Mouse (Mus musculus): ENCODE results near the gene Slc22a2.
"Not testable (repeated sequence)": the region's sequence is repeated elsewhere in the genome, so short reads cannot be mapped to it uniquely, and the experiment has no call there.

Slc22a2 gene

DNA sequence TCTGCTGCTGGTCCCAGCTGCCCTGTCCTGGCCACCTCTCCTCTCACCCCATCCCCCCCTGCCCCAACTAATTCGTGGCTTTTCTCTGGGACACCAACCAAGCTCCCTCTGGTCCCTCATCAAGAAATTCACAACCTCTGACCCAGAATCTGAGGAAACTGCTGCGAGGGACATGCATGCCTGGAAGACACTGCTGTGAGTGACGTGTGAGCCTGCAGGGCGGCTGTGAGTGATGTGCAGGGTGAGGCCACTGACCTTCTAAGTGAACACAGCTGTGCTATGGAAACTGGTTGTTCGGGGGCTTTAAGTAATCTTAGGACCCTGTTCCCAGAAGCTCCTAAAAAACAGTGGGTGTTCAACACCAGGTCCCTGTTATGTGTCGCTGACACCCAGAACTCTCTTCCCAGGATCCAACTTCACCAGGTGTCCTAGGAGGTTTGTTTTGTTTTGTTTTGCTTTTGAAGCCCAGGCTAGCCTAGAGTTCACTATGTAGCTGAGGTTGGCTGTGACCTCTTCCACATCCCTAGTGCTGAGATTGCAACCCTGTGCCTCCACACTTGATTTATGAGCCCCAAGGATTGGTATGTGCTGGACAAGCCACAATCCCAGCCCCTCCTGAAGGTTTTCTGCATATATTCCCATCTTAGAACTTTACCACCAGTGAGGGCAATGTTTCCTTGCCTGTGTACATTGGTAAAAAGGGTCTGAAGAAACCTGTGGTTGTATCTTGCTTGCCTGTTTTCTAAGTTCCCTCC, 47.2 kb downstream of the Slc22a2 start:
- DNase-seq (ENCODE audit: low spot score): no peak

DNA sequence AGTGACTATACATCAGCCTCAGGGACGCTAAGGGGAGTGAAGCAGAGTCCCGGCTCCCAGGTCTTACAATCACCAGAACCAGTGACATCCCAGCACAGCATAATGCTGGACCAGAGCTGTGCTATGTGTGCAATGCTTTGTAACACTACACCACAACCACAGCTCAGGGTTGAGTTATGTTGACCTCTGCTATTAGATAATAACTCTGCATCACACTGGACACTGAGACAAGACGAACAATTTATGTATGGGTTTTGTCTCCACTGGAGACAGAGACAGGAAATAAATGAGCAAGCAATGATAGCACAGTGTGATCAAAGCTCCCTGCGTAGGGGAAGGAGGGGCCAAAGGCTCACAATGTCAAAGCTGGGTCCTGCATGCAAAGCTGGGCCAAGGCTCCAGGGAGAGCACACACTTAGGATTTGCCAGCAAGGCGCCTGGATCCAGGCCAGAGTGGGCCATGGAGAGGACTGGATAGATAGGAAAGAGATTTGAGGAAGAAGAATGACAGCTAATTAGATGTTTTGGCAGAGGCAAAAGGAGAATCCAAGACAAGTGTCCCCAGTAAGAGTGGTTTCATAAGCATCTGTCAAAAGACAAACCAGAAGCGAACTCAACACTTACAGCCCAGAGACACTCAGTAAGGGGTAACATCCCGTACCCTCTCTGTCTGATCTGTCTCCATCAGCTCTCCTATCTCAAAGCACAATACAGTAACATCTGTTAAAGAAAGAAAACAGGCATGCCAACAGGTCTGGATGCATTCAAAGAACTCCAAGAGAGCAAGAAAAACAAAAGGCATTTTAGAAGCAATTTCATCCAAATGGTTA, 48.1 kb downstream of the Slc22a2 start:
- no peak for DNase-seq (ENCODE audit: low spot score)

DNA sequence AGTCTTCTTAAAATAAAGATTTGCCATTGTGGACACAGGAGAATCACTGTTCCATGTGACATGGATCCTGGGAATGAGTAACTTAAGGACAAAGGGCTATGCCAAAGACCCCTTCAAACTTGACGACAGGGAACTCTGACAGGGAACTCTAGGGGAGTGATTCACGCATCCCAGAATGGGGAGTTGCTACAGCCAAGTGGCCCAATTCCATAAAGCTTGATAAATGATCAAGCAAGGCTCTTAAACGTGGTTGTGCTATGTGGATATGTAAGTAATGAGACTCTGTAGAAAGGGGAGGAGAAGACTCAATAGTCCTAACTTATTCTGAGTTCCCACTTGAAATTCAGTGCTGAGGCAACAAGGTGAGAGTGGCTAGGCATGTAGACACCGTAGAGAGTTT, 50.9 kb downstream of the Slc22a2 start:
- DNase-seq (ENCODE audit: low spot score): no peak

DNA sequence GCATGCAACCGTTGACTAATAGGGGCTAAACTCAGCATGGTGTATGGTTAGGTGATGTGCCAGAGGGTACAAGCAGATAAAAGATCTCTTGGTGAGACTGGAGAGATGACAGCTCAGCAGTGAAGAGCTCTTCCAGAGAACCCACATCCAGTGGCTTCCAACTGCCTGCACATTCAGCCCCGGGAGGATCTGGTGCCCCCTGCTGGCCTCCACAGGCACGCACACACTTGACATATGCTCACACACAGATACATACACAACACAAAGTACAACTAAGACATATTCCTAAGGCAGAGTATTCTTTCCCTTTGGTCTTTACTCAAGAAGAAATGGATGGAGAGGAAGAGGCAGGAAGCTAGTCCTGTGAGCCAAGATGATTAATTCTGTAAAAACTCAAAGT, 55.7 kb downstream of the Slc22a2 start:
- no peak for DNase-seq (ENCODE audit: low spot score)

DNA sequence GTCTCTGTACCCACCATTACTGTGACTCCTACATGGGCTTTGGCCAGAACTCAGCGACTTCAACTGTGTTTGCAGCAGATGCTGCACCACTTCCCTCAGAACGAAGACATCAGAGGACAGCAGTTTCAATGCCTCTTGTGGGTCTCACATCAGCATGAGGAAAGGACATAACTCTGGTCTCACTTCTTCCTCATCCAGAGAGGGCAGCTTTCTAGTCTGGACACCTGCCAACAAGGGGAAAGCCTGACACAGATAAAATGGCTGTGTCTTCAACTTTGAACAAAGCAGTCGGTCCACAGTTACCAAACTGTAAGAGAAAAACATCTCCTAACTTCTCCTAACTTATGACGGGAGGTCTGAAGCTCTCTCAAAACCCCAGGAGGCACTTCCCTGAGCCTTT, 57.2 kb downstream of the Slc22a2 start:
- no peak for DNase-seq (ENCODE audit: low spot score)

DNA sequence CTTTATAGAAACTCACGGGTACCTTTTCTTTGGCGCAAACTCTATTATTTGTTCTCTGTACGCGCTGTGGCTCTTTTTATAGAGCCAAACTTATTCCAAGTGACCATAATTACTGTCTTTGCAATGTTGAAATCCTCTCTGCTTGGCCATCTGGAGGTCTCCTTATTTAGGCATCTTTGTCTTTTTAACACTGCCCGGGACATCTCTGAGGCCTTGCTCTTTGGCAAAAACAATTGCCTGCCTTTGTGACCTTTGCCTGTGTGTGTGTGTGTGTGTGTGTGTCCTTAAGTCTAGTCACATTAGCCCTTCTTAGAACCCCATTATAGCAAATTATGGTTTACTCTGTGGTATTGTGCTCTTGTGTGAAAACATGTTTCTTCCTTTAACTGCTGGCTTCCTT, 61.5 kb downstream of the Slc22a2 start:
- DNase-seq (ENCODE audit: low spot score): no peak

DNA sequence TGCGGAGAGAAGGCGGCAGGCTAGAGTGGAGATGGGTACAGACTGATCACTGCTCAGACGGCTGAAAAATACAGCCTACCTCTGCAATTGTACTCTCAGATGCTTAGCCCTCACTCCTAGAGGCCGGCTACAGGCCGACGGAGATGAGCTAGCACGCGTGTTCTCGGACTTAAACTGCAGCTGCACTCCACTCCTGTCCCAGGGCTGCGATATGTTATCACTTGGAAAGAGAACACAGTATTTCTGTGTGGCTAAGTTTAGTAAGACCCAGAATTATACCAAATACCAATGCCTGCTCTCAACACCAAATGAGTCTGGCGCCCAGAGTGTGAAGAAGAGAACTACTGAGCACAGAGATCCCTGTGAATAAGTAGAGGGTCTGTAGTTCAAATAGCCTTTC, 68.7 kb downstream of the Slc22a2 start:
- DNase-seq (ENCODE audit: low spot score): no peak

DNA sequence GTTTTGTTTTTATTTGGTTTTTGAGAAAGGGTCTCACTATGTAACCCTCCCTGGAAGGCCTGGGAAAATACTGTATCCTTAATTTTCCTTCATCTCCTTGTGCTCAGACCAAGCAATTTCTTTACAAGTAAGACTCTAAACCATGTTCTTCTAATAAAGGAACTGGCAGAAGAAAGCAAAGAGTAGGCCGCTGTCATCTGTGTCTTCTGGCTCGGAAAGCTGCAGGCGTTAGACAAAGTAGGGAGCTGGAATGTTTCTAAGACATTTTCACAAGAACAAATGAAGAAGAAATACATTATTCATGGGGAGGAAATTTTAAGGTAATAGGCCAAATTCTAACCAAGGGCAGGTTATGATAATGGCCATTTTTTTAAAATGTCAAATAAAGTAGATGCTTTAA, 70.1 kb downstream of the Slc22a2 start:
- no peak for DNase-seq (ENCODE audit: low spot score)

DNA sequence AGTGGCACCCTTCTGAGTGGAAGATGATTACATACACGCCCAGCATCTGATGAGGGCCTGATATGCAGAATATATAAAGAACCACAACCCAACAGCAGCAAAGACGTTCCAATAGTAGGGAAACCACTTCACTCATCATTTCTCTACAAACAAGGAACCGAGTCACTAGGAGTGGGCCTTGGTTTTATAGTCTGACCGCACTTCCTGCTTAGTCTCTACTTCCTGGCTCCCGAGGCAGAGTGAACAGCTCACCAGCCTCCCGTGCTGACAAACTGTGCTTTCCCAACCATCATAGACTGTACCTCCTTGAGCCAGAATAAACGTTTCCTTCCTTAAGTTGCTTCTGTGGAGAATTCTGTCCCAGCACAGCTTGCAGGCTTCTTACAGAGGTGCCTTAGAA, 71.9 kb downstream of the Slc22a2 start:
- DNase-seq (ENCODE audit: low spot score): no peak

DNA sequence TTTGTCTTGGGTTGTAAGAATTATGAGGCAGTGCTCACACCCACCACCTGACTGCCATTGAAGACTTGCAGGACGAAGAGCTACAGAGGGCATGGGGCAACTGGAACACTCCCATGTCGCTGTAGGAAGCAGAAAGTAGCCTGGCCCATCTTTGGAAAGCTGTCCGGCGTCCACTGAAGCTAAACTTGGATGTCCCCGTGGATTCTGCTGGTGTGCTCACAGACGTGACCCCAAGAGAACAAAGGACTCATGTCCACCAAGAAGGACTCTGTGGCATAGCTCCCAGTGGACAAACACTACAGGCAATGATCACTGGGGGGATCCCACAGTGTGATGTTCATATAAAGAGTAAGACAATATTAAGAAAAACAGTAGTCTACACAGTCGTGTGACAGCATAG, 74.9 kb downstream of the Slc22a2 start:
- DNase-seq (ENCODE audit: low spot score): no peak

DNA sequence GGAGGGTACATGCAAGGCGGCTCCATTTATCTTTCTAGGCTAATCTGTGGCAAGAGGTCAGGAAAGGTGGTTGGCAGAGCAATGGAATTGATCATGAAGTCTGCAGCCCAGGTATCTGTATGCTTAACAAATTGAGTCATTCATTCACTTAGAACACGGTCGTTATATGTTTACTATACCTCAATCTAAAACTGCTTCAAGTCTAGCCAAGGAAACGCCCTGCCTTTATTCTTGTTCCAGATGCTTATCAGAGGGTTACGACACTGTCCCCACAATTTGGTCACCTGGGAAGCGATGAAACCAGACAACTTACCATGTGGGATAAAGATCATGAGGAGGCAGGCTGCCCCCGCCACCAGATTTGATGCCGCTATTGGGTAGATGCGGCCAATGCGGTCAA, 75.3 kb downstream of the Slc22a2 start:
- DNase-seq (ENCODE audit: low spot score): no peak

DNA sequence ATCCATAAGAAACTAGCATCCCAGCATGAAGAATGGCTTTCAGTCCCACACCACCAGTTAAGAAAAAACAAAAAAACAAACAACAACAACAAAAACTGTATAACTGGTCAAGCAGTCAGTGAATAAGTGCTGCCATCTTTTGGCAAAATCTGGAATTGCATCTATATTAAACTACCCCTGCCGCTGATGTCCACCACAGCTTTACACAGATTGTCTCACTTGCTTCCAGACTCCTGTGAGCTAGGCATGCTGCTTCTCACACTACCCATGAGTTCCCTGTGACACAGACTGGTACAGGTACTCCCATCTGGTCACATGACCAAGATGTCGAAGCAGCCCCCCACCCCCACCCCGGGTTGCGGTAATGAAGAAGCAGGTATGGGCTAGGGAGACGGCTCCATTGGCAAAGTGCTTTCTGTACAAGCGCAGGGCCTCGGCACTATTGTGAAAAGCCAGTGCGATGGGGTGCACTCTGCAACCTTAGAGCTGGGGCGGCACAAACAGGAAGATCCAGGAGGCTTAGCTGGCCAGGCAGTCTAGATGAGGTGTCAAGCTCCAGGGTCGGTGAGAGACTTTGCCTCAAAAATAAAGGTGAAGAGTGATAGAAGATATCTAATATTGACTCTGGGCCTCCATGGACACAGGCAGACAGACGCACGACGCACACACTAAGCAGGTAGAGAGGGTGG, 76.8 kb downstream of the Slc22a2 start:
- no peak for DNase-seq (ENCODE audit: low spot score)

DNA sequence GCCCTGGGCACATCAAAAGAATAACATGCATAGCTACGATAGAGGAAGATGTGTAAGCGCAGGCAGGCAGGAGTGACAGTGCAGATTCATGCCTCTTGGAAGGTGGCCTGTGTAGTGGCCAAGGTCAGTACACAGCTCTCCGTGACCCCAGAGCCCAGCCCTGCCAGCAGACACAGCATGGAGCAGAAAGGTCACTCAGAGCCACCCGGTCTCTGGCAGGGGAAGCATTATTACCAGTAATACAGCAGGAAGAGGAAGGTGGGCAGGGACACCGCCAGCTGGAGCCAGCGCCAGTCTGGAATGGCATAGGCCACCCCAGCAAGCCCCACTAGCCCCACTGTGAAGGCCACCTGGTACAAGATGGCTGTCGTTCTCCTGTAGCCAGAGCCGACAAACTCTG, 80.2 kb downstream of the Slc22a2 start:
- no peak for DNase-seq (ENCODE audit: low spot score)

DNA sequence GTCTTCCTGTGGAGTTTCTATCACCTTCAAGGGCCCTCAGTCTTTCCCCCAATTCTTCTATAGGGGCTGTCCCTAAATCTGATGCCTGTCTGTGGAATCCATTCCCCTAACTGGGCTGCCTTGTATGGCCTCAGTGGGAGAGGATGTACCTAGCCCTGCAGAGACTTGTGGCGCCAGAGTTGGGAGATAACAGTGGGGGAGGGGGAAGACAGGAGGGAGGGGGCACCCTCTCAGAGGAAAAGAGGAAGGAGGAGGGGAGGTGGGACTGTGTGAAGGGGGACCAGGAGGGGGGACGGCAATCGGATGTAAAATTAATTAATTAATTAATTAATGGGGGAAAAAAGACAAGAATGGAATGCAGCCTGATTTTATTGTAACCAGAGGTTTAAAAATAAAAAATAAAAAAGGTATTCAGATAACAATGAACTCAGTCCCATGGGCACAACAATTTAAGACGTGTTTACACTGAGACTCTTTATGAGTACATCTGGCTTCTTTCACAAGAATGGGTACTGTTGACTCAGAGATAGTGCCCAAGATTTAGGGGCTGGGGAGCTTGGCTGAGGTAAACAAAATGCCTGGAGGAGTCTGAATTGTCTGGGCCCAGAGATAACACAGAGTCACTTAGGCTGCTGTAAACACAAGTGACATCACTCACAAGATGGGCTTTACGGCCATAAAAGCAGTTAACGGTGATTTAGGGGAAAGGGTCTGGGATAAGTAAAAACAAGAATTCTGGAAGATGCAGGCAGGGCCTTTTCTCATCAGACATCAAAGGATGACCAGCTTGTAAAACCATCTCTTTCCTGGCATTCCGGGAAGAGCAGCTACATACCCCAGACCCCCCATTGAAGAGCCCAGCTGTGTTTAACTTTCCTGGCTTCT, 84.8 kb downstream of the Slc22a2 start:
- DNase-seq (ENCODE audit: low spot score): no peak

DNA sequence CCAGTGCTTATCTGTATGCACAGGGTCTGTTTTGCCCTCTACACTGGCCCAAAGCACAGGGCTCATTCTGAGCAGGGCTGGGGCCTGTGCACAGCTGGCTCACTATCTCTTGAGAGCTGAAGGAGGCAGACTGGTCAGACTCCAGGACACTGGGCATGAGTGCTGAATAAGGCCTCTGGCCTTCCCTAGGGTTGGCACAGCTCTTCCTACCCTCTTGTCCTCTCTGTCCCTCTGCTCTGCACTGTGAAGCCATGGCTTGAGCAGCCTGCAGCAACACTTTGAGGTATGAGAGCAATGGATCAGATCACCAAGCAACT, 85.4 kb downstream of the Slc22a2 start:
- no peak for DNase-seq (ENCODE audit: low spot score)

DNA sequence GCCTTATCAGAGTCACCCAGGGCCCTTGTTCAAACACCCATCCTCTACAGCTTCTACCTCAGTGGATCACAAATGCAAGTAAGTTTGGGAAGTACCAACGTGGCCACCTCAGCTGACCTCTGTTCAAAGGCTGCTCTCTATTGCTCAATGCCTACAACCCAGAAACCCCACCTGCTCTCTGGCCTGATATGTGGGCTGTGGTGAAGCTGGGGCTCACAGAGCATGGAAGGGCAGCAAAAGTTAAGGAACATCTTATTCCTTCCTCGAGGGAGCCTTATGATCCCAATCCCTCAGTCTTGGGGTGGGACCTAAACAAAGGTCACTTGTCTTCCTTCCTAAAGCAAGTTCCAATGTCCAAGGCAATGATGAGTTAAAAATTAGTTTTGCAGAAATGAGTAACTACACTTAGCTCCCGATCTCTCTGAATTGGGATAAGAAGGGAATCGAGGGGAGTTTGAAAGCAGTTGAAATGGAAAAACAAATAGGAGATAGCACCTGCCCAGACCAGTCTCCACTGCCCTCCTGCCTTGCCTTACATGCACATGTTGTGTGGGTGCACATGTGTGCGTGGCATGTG, 87.2 kb downstream of the Slc22a2 start:
- DNase-seq (ENCODE audit: low spot score): no peak

DNA sequence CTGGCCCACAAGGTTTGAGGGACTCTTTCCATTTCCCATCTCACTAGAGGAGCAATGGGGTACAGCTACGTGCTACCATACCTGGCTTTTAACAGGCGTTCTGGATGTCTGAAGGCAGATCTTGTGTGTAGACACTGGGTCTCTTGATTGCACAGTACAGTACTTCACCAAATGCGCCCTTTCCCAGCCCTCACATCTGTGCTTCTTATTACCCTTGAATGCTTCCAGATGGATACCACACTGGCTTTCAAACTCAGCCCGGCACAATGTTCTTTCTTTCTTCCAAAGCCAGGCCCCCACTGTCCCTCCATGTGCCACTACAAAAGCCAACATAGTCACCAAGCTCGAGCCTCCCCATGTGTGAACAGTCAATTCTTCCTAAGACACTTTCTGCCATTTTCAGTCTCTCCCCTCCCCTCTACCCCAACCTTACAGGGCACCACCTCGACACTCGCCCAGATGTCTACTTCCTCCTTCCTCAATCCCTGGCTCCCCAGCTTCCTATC, 88.4 kb downstream of the Slc22a2 start:
- no peak for DNase-seq (ENCODE audit: low spot score)

DNA sequence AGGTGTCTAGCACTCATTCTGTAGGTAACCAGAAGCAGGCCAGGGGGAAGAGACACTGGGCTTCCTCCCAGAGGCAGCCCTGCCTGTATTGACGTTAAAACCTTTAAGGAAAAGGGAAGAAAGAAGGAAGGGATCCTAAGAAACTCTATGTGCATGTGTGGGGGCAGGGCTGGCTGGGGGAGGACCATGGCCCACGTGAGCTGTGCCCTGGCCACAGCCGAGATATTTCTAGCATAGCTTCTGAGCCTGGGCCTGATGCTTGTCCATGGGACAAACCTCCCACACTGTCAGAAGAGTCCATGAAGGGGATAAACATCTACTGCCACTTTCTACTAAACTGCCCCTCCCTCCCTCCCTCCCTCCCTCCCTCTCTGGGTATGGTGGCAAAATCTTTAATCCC, 89.9 kb downstream of the Slc22a2 start:
- no peak for DNase-seq (ENCODE audit: low spot score)

DNA sequence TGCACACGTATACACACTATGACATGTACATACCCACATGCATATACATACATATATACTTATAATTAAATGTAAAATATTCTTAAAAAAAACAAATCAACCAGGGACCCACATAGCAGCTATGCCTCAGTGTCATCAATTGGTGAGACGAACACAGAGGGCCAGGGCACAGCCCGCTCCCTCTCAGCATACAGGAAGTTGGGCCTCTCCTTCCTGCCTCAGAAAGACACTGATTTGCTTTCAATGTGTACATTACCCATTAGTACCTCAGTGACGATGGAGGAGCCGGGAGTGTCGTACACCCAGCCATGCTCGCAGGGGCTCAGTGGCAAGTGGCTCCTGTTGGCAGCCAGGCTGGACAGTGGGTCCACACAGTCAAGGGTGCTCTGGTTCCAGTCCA, 91.0 kb downstream of the Slc22a2 start:
- not testable (repeated sequence) for DNase-seq (ENCODE audit: low spot score)

DNA sequence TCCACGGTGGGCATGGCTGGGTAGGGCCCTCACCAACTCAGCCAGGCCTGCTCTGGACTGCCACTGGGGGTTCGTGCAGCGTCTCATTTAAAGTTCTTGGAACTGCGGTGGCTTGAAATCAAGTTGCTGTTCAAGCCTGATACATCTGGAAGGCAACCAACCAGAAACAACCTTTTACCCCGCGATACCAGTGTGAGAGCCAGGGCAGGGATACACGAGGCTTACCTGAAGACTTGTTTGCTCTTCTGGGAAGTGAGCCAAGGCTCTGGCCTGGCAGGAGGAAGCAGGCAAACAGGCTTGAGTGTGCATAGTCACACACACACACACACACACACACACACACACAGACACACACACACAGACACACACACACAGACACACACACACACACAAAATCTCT, 91.7 kb downstream of the Slc22a2 start, which contains the start of gene Slc22a1:
Gene Slc22a1 (minus strand): TSS at position 184 of the 400 bp plus-strand sequence.
- DNase-seq (ENCODE audit: low spot score): no peak

DNA sequence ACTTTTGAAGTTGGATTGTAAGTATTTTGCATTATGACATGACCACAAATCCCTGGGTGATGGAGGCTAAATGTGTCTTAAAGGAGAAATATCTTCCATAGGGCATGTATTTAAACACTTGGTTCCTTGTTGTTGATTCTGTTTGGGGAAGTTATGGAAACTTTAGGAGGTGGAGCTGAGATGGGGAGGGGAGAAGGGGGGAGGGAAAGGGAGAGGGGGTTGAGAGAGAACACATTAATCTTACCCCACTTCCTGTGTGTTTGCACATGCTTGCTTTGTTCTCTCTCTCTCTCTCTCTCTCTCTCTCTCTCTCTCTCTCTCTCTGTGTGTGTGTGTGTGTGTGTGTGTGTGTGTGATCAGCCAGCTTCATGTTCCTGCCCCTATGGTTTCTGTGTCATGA, 93.2 kb downstream of the Slc22a2 start:
- no peak for DNase-seq (ENCODE audit: low spot score)

Data from testis, postnatal 14 days (tissue).